Mouse (Mus musculus) olfactory bulb, adult 2 months (tissue): ENCODE measurements around the gene Bmp2k.

Experiments
- CTCF ChIP-seq: fragments of 200-500 bp; IDR thresholded peaks from 2 replicates; pipeline ENCODE4 v1.5.1; 2012; ENCODE audit warnings: low read depth, mild to moderate bottlenecking, low read length, moderate library complexity; ENCODE audit not compliant: insufficient read depth
- POLR2A ChIP-seq: fragments of 200-500 bp; IDR thresholded peaks from 2 replicates; pipeline ENCODE4 v1.6.1; 2012; ENCODE audit warnings: mild to moderate bottlenecking, low read depth, low read length, moderate library complexity; ENCODE audit not compliant: insufficient read depth

DNA sequence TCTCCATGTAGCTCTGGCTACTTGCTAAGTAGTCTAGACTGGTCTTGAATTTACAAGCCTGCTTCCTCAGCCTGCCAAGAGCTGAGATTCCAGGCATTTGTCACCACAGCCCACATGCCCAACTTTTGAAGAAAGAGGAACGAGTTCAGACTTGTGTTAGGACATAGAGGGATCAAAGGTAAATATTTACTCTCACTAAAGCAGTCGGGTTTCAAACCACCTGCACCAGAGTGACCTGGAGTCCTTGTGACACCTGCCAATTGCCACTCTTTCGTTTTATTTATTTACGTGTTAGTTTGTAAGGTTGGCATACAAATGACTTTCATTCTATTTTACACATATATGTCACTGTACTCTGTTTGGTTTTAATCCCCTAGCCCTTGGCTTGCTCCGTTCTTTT is 36.4 kb upstream of the Bmp2k start:
- no peak for TF ChIP-seq CTCF
- no peak for TF ChIP-seq POLR2A
